ENCODE assay signal across 18 mouse cellular contexts in genomic region chr5:146795728-146796127, GRCm38 (mm10). TPM values are rescaled to one million over a fixed set of nuclear protein-coding genes. Genes with fewer than 3 reads are reported as not detected.
DNase-seq lines count a peak whose midpoint lies in the region; ATAC-seq and TF ChIP-seq lines count a peak whose summit lies in the region.
"Had no signal": no experiment of that assay in that cellular context is flagged by ENCODE, and none has a peak within 500 bp of the region (broad histone marks: within the 10 kb centered on the region; RNA-seq: fewer than 3 reads in every experiment).

No protein-coding gene starts in this region.

- TF ChIP-seq CTCF in layer of hippocampus, adult 2 months (conservative IDR thresholded peaks at IDR 0.05): no peak

- peak overlapping the region; percentile 50; the same call in 1 of the 2 replicates for H3K4me3 ChIP-seq in layer of hippocampus, adult 2 months

- peak overlapping the region; percentile 92 for H3K27ac ChIP-seq in layer of hippocampus, adult 2 months
- H3K27ac ChIP-seq: embryonic facial prominence, embryonic 12.5 days; heart, embryonic 15.5 days; limb, embryonic 15.5 days; macrophage had no signal

- peak; percentile 68 for DNase-seq in cerebellum, adult 9-10 months
- DNase-seq in layer of hippocampus, adult 2 months (ENCODE audit: low spot score in 2 of 2): peak in 1 of 2 experiments; percentile 43
- DNase-seq in layer of hippocampus, adult 9-10 months (ENCODE audit: low spot score): no peak
- DNase-seq in right cerebral cortex, postnatal 10 days (ENCODE audit: low spot score in 2 of 2): peak; percentile 74 to 82
- no peak for DNase-seq in right cerebral cortex, postnatal 25 days
- peak; percentile 30 for DNase-seq in right cerebral cortex, postnatal 4 days
- no peak for DNase-seq in adrenal gland, adult 2 months
- DNase-seq: cerebellum, postnatal 14 days; heart, adult 11 months; kidney, postnatal 10 days; lung, adult 2 months; retina, postnatal 1 day had no signal

- no peak for ATAC-seq in cerebellum, adult (ENCODE audit: insufficient number of reproducible peaks, low FRiP score, low TSS enrichment)

RNA-seq across cellular contexts. Expression of gene Usp12, which starts 0.9 kb away (rescaled TPM):
- total RNA-seq in layer of hippocampus, adult 2 months (2021): 10 to 100 TPM; 58.4 to 62.5 TPM
- 10 to 100 TPM; 27.4 to 34.2 TPM for total RNA-seq in adrenal gland, adult 2 months (2021)
- polyA plus RNA-seq in adrenal gland, adult 2 months (2012; rRNA removed): 2.9 and 3.2 TPM in 2 replicates

RNA-seq across cellular contexts. Expression of gene Rpl21, which starts 37.0 kb away (rescaled TPM):
- 100 to 1,000 TPM; 205 to 212 TPM for total RNA-seq in layer of hippocampus, adult 2 months (2021)
- 100 to 1,000 TPM; 308 to 315 TPM for total RNA-seq in adrenal gland, adult 2 months (2021)
- 5.2 and 5.3 TPM in 2 replicates for polyA plus RNA-seq in adrenal gland, adult 2 months (2012; rRNA removed)

RNA-seq across cellular contexts. Expression of gene Rasl11a, which starts 49.1 kb away (rescaled TPM):
- total RNA-seq in layer of hippocampus, adult 2 months (2021): 10 to 100 TPM; 11.0 to 13.7 TPM
- total RNA-seq in adrenal gland, adult 2 months (2021): 10 to 100 TPM in 1 of 2 experiments, 1 to 10 TPM in 1; 8.2 to 12.2 TPM
- 7.9 and 8.9 TPM in 2 replicates for polyA plus RNA-seq in adrenal gland, adult 2 months (2012; rRNA removed)
- total RNA-seq: neutrophil, adult 5-6 weeks had no signal
- polyA plus RNA-seq: macrophage had no signal

Comparison
In these comparisons a context has a peak if more than half of its experiments do, and no peak if none do; other contexts are left out.
1. DNase-seq: peak in cerebellum, adult 9-10 months (single experiment), right cerebral cortex, postnatal 10 days (2 of 2) and right cerebral cortex, postnatal 4 days (single experiment); none in layer of hippocampus, adult 9-10 months (single experiment), right cerebral cortex, postnatal 25 days (single experiment) and adrenal gland, adult 2 months (single experiment).